Mouse (Mus musculus) spleen, embryonic (tissue): ENCODE results near the gene A530016L24Rik.

ENCODE experiments used
- CTCF ChIA-PET: fragments of 350-600 bp; sonication (Branson Sonifier 250); formaldehyde crosslinking; loops from one replicate; lab custom pipeline; 2022; lab: Charles Lee

A530016L24Rik gene

DNA sequence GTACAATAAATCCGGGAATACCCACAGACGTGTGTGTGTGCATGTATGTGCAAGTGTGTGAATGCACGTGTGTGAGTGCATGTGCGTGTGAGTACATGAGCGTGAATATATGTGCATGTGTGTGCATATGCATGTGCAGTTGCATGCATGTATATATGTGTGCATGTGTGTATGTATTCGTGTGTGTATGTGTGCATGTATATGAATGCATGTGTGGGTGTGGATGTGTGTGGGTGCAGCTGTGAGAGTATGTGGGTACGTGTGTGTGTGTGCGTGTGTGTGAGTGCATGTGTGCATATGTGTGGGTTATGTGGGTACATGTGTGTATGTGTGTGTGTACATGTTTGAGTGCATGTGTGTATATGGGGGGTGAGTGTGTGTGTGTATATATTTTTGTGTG lies 56.9 kb downstream of the A530016L24Rik start:
- CTCF ChIA-PET = no interaction called here

GRCm38 (mm10) chr12:112549287-112549686 lies 60.0 kb downstream of the A530016L24Rik start:
- CTCF ChIA-PET = no interaction called here
